Mouse (Mus musculus) thymus, postnatal 25 days (tissue): Measurements from ENCODE around the gene Rnf183.

Experiments
- DNase-seq: peaks from one replicate; pipeline ENCODE4 v3.0.0; 2022

The Rnf183 gene

DNA sequence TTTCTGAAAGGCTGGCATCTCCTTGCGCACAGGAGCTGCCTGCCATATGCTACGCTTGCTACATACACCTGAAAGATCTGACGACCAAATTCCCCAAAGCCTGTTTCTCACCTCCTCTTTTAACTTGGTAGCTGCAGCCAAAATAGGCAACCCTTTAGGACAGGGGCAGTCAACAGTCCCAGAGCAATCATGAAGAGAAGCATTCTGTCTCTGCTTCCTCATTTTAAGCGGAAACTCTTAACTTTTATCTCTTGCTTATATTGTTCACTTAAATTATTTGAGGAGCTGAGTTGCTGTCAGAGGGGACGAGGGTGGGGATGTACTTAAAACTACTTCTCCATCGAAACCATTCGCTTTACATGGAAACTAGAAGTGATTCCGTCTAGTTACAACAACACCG, 5.4 kb downstream of the Rnf183 start:
- DNase-seq = no peak

DNA sequence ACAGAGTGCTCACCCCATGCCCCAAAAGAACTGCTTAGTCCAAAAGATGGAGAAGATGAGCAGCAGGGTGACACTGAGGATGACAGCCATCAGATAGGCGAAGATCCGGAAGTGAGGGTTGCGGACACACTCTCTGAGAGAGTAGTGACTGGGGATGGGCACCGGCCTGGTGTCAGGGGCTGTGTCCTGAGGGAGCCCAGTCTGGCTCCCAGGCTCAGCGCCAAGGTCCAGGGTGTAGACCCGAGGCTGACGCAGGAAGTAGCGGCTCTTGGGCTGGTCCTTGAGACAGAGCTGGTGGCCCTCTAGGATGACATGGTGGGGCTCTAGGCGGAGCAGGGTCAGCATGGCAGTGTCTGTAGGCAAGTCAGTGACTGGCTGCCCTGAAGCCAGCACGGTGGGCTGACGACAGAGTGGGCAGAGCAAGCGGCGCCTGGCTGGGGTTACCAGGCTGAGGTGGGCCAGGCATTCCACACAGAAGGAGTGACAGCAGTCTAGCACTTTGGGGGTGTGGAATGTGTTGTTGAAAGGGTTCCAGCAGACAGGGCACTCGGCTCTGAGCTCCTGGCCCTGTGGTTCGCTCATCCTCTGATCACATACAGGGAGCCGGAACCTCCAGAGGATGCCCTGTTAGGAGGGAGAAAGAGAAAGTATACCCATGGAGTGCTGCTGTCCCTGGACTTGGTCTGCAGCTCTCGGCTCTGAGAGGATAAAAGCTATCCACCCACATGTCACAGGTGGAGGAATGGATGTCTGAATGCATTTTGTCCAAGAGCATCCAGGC, 6.9 kb downstream of the Rnf183 start:
- no peak for DNase-seq

DNA sequence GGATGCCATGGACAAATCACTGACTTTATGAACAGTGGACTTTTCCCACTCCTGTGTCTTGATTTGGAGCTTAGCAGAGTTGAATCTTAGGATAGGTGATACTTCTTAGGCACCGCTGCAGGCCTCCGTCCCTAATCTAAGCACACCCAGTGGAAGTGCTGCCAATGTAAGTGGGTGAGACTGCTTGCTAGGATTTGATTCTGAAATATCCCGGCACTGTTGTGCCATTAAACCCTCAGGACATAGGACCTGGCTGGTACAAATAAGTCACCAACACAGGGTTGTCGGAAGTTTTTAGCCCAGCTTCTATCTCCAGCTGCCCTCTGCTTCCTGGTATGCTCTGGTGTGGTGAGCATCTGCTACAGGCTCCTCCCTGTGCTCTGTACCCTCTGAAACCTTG, 9.2 kb downstream of the Rnf183 start:
- no peak for DNase-seq

GRCm38 (mm10) chr4:62419091-62419490, 16.0 kb downstream of the Rnf183 start:
- no peak for DNase-seq

DNA sequence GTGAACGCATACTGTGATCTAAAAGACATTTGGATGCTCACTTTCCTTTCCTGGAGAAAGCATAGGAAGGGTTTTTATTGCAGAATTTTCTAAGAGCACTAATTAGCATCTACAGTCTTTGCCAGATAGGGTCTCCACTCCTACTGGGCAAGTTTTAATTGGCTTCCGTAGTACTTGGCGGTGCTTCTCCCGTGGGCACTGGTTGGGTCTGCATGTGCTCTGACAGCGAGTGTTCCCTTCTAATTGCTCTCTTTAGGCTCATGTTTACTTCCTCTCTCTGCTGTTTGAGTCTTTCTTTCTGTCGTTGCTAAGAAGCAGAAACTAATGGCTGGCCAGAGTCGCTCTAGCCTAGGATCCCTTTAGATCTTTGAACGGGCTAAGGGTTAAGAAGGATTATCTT, 16.6 kb downstream of the Rnf183 start:
- DNase-seq = no peak

DNA sequence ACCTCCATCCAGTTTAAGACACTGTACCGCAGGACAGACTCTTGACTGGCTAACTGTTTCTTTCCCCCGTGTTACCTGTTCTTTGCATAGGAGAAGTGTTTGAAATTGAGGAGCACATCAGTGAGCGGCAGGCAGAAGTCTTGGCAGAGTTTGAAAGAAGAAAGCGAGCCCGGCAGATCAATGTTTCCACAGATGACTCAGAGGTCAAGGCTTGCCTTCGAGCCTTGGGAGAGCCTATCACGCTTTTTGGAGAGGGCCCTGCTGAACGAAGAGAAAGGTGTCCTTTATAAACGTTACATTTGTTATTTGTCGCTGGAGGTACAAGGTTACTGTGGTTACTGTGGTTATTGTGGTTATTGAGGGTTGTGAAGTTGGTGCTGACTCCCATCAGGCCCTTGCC, 23.4 kb downstream of the Rnf183 start:
- no peak for DNase-seq

DNA sequence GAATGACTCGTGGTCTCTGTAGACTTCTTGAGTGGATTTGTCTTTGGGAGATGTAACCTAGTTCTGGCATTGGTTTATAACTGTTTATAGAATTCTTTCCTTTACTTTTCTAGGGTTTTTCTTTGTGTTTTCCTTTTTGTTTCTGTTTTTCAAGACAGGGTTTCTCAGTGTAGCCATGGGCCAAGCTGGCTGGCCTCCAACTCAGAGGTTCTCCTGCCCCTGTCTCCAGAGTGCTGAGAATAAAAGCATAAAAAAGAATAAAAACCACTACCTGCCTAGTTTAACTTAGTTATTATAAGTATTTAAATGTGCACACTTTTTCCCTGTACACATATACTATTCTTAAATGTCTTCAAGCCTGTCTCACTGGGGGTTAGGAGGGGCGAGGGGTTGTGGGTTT, 24.7 kb downstream of the Rnf183 start:
- no peak for DNase-seq

GRCm38 (mm10) chr4:62409615-62410014, 25.4 kb downstream of the Rnf183 start:
- DNase-seq = no peak

DNA sequence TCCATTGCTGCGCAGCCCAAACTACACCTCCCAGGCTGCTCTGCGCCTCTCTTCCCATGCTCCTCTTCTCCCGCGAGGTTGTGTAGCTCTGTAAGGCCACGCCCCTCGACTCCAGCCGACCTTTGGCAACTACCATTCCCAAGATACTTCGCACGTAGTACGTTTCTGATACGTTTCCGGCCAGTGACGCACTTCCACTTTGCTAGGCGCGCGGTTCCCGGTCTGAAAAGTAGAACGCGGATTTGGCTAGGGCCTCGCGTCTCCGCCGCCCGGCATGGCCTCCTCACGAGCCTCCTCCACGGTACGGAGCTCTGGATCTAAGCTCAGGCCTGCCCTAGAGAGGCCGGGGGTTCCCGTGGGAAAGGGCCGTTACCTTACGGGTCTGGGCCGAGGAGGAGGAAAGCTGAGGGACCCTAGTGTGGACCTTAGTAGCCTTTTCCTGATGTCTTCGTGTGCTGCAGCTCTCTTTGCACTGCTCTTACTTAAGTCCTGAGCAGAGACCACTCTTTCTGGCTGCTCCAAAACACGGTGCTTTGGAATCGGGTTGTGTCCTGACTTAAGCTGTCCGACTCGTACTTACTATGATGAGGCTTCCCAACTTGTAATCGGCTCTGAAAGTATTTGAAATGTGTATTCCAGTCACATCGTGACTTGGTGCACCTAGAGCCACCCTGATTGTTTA, 26.3 kb downstream of the Rnf183 start, which contains the start of the genes Cdc26 and Prpf4:
Gene Cdc26, minus strand, starts transcription at position 42 of the 682 bp plus-strand sequence.
Gene Prpf4, plus strand, starts transcription at position 197 of the 682 bp plus-strand sequence.
- DNase-seq = peak; percentile 95

- DNase-seq = peak; percentile 61
These were observed 27.1 kb downstream of the Rnf183 start for GRCm38 (mm10) chr4:62407730-62408582.

GRCm38 (mm10) chr4:62406133-62406532, 28.9 kb downstream of the Rnf183 start:
- no peak for DNase-seq

DNA sequence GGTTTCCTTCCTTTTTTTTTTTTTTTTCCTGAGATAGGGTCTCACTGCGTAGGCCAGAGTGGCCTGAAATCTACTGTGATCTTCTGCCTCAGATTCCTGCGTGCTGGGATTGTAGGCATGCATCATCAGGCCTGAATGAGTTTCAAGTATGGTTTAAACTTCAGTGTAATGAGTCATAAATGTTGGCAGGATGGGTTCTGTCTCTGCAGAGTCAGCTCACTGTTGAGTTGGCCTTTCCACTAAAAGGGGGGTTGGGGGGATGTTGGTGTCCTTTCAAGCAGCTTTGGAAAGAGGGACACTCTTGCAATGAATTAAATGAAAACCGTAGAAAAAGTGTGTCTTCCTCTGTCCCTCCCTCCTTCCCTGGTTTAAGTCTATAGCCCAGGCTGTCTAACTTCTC, 36.1 kb downstream of the Rnf183 start:
- no peak for DNase-seq

DNA sequence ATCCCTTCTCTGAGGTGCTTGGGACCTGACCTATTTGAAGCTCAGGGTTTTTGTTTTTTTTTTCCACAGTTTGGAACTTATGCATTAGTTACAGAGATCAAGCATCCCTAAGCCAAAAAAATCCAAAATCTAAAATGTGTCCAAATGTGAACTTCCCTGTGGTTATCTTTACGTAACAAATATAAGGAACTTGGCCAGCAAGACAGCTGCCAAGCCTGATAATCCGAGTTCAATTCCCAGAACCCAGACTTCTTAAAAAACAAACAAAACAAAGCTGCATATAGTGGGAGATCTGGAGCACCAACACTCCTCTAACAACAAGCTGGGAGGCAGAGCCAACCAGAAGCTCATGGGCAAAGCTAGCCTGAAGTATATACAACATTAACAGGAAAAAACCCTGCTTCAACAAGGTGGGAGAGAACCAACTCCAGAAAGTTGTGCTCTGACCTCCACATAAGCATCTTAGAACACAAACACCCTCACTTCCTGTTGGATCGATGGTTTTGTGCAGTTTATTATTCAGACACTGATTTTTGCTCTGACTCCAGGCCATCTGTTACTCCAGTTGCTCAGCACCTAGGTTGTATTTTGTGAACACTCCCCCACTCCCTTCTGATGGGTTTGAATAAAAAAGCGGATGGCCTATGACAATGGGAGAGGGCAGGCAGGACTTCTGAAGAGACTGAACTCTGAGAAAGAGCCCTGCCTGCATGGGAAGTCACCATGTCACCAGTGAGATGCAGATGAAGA, 37.3 kb downstream of the Rnf183 start:
- DNase-seq = no peak

DNA sequence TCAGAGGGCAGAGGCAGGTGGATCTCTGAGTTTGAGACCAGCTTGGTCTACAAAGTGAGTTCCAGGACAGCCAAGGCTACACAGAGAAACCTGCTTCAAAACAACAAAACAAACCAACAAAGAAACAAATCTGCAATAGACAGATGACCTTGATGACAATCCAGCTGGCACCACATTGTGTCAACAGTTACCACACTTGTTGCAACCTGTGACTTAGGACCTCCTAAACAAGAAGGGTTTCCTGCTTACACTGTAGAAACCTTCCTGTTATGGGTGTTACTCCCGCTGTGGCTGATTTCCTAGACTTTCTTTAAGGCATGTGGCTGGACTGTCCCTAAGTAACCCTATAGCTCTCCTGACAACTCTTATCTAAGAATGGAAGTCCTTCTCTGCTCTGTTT, 39.2 kb downstream of the Rnf183 start:
- DNase-seq = no peak

DNA sequence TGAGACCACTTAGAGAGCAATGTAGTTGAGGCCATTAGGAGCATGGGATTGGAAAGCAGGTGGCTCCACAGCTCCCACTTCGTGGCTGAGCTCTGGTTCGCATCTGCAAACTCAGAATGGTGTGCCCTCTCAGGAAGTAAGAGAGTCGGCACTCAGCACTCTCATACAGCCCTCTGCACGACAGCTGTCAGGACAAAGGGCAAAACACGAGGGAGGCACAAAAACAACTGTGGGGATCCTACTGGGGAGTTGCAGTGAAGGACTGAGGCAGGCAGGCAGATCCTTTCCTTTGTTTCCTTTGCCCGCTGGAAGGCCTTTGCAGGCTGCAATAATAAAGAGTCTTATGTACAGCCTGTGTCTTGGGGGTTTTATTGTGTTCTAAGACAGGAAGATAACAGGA, 41.6 kb downstream of the Rnf183 start:
- no peak for DNase-seq

- no peak for DNase-seq
These were observed 43.2 kb downstream of the Rnf183 start for GRCm38 (mm10) chr4:62391892-62392291.

- no peak for DNase-seq
These were observed 45.2 kb downstream of the Rnf183 start for GRCm38 (mm10) chr4:62389592-62390512.

DNA sequence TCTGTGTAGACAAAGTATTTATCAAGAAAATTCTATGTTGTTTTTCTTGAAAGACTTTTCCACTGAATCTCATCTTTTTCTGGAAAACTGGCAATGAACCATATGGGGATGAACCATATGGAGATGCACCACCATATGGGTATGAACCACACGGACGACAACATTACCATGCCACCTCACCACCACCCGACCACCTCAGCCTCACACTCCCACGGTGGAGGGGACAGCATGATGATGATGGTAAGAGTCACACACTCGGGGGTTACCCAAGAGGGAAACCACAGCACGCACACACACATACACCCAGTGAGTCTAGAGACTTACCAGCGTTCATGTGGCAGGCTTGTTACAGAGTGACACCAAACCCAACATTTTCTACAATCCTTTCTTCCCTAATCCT, 49.6 kb downstream of the Rnf183 start:
- DNase-seq = no peak

DNA sequence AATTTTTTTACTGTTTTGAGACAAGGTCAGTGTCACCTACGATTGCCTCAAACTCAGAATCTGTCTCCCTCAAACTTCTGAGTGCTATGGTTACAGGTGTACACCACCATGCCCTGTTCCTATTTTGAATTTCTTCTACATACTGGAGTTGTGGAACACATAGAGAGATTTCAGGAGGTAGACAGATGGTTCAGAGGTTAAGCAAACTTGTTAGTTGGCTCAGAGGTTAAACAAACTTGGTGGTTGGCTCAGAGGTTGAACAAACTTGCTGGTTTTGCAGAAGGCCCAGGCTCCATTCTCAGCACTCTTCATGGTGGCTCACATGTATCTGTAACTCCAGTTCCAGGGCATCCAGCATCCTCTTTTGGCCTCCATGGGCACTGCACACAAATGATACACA, 50.9 kb downstream of the Rnf183 start:
- DNase-seq = no peak

GRCm38 (mm10) chr4:62383752-62384151, 51.3 kb downstream of the Rnf183 start:
- DNase-seq = no peak

DNA sequence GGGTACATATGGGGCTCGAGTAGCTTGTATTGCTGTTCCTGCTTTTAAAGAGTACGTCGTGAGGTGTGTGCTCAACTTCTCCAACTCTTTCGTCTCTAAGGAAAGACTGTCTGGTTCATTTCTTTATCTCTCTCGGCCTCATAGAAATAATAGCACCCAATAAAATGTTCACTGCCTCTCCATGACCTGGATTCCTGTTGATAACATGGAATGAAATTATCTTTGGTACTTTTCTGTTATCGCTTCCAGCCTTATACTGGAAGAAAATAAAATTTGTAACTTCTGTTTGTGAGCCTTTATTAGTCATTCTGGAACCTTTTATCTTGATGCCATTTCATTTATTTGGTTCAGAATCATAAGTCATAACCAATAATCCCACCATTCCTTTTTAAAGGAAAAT, 51.8 kb downstream of the Rnf183 start:
- DNase-seq = no peak
